Mouse (Mus musculus): ENCODE data around the gene Zp3.

GRCm38 (mm10) chr5:135958367-135958766 lies 21.5 kb upstream of the Zp3 start:
- TF ChIP-seq EP300 (IDR thresholded peaks at IDR 0.05; ENCODE audit: low read depth) (no peak; the same call in 1 of the 2 replicates), CTCF (IDR thresholded peaks at IDR 0.05; ENCODE audit: low read depth) (no peak)
